Mouse (Mus musculus) olfactory bulb, adult 2 months (tissue): ENCODE measurements around the gene Fam129b. TPM values are rescaled to one million over a fixed set of nuclear protein-coding genes. Genes with fewer than 3 reads are reported as not detected.

ENCODE experiments used
- H3K27ac ChIP-seq: fragments of 200-500 bp; 2 replicates; pipeline ENCODE4 v1.5.1; 2012; ENCODE audit warnings: low read depth, low read length; ENCODE audit not compliant: insufficient read depth
- H3K4me1 ChIP-seq: fragments of 200-500 bp; 2 replicates; pipeline ENCODE4 v1.6.1; 2012; ENCODE audit warnings: low read length; ENCODE audit not compliant: control insufficient read depth, insufficient read depth
- H3K4me3 ChIP-seq: fragments of 200-500 bp; 2 replicates; pipeline ENCODE4 v1.5.1; 2012; ENCODE audit warnings: mild to moderate bottlenecking, low read depth, low read length, moderate library complexity; ENCODE audit not compliant: insufficient read depth
- CTCF ChIP-seq: fragments of 200-500 bp; IDR thresholded peaks from 2 replicates; pipeline ENCODE4 v1.5.1; 2012; ENCODE audit warnings: low read depth, mild to moderate bottlenecking, low read length, moderate library complexity; ENCODE audit not compliant: insufficient read depth
- POLR2A ChIP-seq: fragments of 200-500 bp; IDR thresholded peaks from 2 replicates; pipeline ENCODE4 v1.6.1; 2012; ENCODE audit warnings: mild to moderate bottlenecking, low read depth, low read length, moderate library complexity; ENCODE audit not compliant: insufficient read depth
- WGBS: fragments of 180-500 bp; shearing (Covaris S2); methylation state at CpG from one replicate; pipeline ENCODE4 v1.1.7; 2018; 5-methylcytosine and 5-hydroxymethylcytosine counted together
- polyA plus RNA-seq: library from polyadenylated mRNA; stranded (reverse); fragments of >200 nt; gene quantifications from 2 replicates; pipeline ENCODE4 v1.2.4, GENCODE M21; 2012; ENCODE audit warnings: low replicate concordance; ENCODE audit not compliant: missing spikeins, insufficient read depth, insufficient read length

Gene Fam129b
- polyA plus RNA-seq, 1 experiment, result not detected

- no peak overlapping the region for H3K4me3 ChIP-seq
- WGBS, result 30% methylated on average over 19 of the region's 19 CpGs
- H3K4me1 ChIP-seq, result peaks cover 38% of the 10 kb centered on the region
- TF ChIP-seq CTCF, result peak; percentile 96
- no peak for TF ChIP-seq POLR2A
- H3K27ac ChIP-seq, result no peak overlapping the region
Observed at GRCm38 (mm10) chr2:32912210-32912804, 36.4 kb downstream of the Fam129b start.

DNA sequence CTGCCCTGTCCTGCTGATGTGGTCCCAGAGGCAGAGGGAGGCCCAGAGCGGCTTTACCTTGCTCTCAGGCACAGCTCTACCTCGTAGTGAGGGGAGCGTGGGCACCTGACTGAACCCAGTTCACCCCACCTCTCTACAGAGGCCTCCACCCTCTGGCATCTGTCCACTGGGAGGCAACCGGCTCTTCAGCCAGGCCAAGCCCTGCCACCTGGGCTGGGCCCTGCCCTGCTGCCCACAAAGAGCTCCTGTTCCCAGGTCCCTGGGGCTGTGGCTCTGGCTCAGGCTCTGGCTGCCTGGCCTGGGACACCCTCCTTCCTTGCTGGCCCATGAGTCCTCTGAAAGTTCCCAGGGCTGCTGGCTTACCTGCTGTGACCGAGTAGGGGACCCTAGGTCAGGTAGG, 38.4 kb downstream of the Fam129b start:
- peaks cover 26% of the 10 kb centered on the region for H3K4me1 ChIP-seq
- WGBS, result 81% methylated on average over 5 of the region's 5 CpGs
- H3K27ac ChIP-seq, result peak overlapping the region; percentile 53; the same call in 1 of the 2 replicates
- no peak overlapping the region for H3K4me3 ChIP-seq
- TF ChIP-seq CTCF, result no peak
- TF ChIP-seq POLR2A, result no peak

DNA sequence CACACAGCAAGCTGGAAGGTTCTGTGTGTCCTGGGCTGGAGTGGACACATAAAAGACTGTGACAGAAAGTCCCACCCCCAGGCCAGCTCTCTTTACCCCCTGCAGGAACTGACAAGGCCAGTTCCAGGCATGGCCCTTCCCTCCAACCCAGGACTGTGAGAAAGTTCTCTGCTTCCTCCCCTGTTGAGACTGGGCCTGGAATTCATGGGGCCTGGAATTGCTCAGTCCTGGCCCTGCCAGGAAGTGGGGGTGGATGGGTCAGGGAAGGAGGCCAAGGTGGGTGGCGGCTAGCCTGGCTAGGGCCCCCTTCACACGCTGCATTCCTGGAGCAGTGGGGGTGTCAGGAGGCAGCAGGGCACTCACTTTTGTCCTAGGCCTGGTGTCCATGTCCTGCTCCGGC, 39.0 kb downstream of the Fam129b start:
- 53% methylated on average over 3 of the region's 3 CpGs for WGBS
- Histone ChIP-seq H3K27ac (0 out of 2 replicates have a peak overlapping the region, but pooled peaks have one; percentile 53), H3K4me3 (no peak overlapping the region), H3K4me1 (peaks cover 25% of the 10 kb centered on the region)
- TF ChIP-seq POLR2A, result no peak
- no peak for TF ChIP-seq CTCF

- H3K4me1 ChIP-seq, result peaks cover 26% of the 10 kb centered on the region
- H3K27ac ChIP-seq, result peak overlapping the region; percentile 85
- WGBS, result 39% methylated on average over 11 of the region's 11 CpGs
- no peak for TF ChIP-seq POLR2A
- TF ChIP-seq CTCF, result no peak
- no peak overlapping the region for H3K4me3 ChIP-seq
Observed at GRCm38 (mm10) chr2:32917526-32917925, 41.6 kb downstream of the Fam129b start.

DNA sequence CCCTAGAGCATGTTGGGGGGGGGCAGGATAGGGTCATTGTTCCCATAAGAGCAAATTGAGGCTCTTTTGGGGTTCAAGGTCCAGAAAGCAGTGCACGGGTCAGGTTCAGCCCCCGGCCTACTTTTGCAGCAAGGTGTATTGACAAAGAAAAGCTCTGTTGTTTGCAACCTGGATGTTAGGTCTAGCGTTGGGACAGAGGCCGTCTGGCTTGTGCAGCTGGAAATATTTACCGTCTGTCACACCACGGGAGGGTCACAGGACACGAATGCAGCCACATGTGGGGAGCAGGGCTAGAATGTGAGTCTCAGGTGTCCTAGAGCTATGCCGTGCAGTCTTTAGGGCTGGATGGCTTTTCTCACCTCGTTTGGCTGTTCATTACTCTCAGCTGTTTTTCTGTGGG, 42.5 kb downstream of the Fam129b start:
- no peak overlapping the region for H3K4me3 ChIP-seq
- WGBS, result 89% methylated on average over 9 of the region's 9 CpGs
- TF ChIP-seq POLR2A, result no peak
- TF ChIP-seq CTCF, result no peak
- no peak overlapping the region for H3K27ac ChIP-seq
- peaks cover 26% of the 10 kb centered on the region for H3K4me1 ChIP-seq

DNA sequence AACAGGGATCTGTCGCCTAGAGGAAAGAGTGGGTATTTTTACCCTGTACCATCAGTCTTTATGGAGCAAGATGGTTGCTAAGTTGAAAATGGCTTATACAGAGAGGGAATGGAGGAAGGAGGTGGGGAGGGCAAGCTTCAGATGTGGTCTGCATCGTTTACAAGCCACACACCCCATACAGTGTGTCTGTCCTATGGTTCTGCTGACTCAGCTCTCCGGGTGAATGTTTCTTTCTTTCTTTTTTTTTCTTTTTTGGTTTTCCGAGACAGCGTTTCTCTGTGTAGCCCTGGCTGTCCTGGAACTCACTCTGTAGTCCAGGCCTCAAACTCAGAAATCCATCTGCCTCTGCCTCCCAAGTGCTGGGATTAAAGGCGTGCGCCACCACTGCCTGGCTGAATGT, 45.3 kb downstream of the Fam129b start:
- no peak for TF ChIP-seq CTCF
- TF ChIP-seq POLR2A, result no peak
- 71% methylated on average over 7 of the region's 7 CpGs for WGBS
- peaks cover 22% of the 10 kb centered on the region for H3K4me1 ChIP-seq
- H3K27ac ChIP-seq, result no peak overlapping the region
- no peak overlapping the region for H3K4me3 ChIP-seq

DNA sequence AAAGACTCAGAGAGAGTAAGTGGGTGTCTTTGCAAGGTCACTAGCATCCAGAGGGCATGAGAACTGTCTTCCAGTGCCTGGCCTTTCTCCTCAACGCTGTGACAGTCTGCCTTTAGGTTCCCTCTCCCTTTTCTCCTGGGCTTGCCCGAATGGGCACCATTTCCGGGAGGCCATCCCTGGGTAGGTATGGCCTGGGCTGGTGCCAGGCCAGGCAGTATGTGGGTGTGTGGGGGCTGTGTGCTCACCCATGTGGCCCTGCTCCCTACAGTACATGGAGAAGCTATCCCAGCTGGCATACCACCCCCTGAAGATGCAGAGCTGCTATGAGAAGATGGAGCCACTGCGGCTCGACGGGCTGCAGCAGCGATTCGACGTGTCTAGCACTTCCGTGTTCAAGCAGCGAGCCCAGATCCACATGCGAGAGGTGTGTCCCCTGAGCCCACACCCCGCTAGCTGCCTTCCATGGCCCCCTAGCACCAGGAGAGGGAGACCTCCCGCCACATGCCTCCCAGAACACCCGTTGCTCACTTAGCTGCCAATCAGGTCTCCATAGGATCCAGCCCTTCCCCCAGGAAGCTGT, 46.0 kb downstream of the Fam129b start:
- WGBS, result 85% methylated on average over 15 of the region's 15 CpGs
- TF ChIP-seq POLR2A, result no peak
- no peak for TF ChIP-seq CTCF
- H3K4me3 ChIP-seq, result no peak overlapping the region
- peaks cover 29% of the 10 kb centered on the region for H3K4me1 ChIP-seq
- H3K27ac ChIP-seq, result no peak overlapping the region

DNA sequence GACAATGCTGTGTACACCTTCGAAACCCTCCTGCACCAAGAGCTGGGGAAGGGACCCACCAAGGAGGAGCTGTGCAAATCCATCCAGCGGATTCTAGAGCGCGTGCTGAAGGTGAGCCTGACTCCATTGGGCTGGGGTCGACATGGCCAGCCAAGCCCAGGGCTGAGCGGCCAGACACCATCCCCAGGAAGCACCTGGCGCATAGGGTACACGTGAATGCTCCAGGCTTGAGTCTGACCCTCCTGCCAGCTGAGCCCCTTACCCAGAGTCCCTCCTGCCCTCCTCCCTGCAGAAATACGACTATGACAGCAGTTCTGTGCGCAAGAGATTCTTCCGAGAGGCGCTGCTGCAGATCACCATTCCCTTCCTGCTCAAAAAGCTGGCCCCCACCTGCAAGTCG, 46.6 kb downstream of the Fam129b start:
- Histone ChIP-seq H3K4me1 (peaks cover 27% of the 10 kb centered on the region), H3K4me3 (no peak overlapping the region), H3K27ac (no peak overlapping the region)
- WGBS, result 91% methylated on average over 13 of the region's 13 CpGs
- TF ChIP-seq POLR2A (no peak), CTCF (no peak)

GRCm38 (mm10) chr2:32923551-32924250, 47.8 kb downstream of the Fam129b start:
- WGBS, result 91% methylated on average over 24 of the region's 24 CpGs
- Histone ChIP-seq H3K4me1 (peaks cover 31% of the 10 kb centered on the region), H3K4me3 (no peak overlapping the region), H3K27ac (no peak overlapping the region)
- no peak for TF ChIP-seq POLR2A
- no peak for TF ChIP-seq CTCF
